Mouse (Mus musculus) heart, postnatal 0 days (tissue): ENCODE measurements around the gene Nme3. TPM values are rescaled to one million over a fixed set of nuclear protein-coding genes. Genes with fewer than 3 reads are reported as not detected.

Source experiments
- ATAC-seq: fragments of 200-750 bp; cut with Nextera tagmentation; 2 replicates; pipeline ENCODE4 v1.8.0; 2017; ENCODE audit warnings: low read depth, moderate number of reproducible peaks, moderate library complexity; ENCODE audit not compliant: insufficient read depth
- DNase-seq: peaks from one replicate; pipeline ENCODE4 v3.0.0-alpha.2; 2016; ENCODE audit warnings: low spot score
- H3K27ac ChIP-seq: fragments of 300-500 bp; sonication (generic); 2 replicates; pipeline ENCODE4 v1.5.1; 2014; ENCODE audit warnings: low read depth, mild to moderate bottlenecking
- H3K27me3 ChIP-seq: fragments of 300-500 bp; sonication (generic); 2 replicates; pipeline ENCODE4 v1.6.1; 2014; ENCODE audit warnings: low read length, mixed read lengths; ENCODE audit not compliant: control insufficient read depth, insufficient read depth
- H3K36me3 ChIP-seq: fragments of 300-500 bp; sonication (generic); replicated peaks from 2 replicates; pipeline ENCODE4 v1.6.1; 2014; ENCODE audit warnings: low read length, mixed read lengths; ENCODE audit not compliant: control insufficient read depth, insufficient read depth
- H3K4me1 ChIP-seq: fragments of 300-500 bp; sonication (generic); 2 replicates; pipeline ENCODE4 v1.6.1; 2014; ENCODE audit warnings: antibody characterized with exemption; ENCODE audit not compliant: control insufficient read depth, insufficient read depth
- H3K4me2 ChIP-seq: fragments of 300-500 bp; sonication (generic); 2 replicates; pipeline ENCODE4 v1.6.1; 2014; ENCODE audit warnings: low read depth, mild to moderate bottlenecking, low read length, moderate library complexity
- H3K4me3 ChIP-seq: fragments of 300-500 bp; sonication (generic); 2 replicates; pipeline ENCODE4 v1.5.1; 2014; ENCODE audit warnings: low read depth, low read length
- H3K9ac ChIP-seq: fragments of 300-500 bp; sonication (generic); replicated peaks from 2 replicates; pipeline ENCODE4 v1.6.1; 2014; ENCODE audit warnings: low read depth, low read length, mixed read lengths
- H3K9me3 ChIP-seq: fragments of 300-500 bp; sonication (generic); replicated peaks from 2 replicates; pipeline ENCODE4 v1.6.1; 2016; ENCODE audit warnings: low read length; ENCODE audit not compliant: control insufficient read depth
- CTCF ChIP-seq: IDR thresholded peaks from 2 replicates; pipeline ENCODE4 v1.5.1; 2016; ENCODE audit warnings: antibody characterized with exemption, control low read depth, low read depth
- EP300 ChIP-seq: IDR thresholded peaks from 2 replicates; pipeline ENCODE4 v1.6.1; 2016; ENCODE audit warnings: antibody characterized with exemption, low read depth
- WGBS: fragments of 180-500 bp; shearing (Covaris S2); extraction: QIAGEN DNeasy Blood & Tissue Kit; methylation state at CpG from one replicate; pipeline ENCODE4 v1.1.7; 2014; 5-methylcytosine and 5-hydroxymethylcytosine counted together
- polyA plus RNA-seq: library from polyadenylated mRNA; unstranded; fragments of >200 nt; fragmentation: Nextera tagmentation; extraction: Ambion mirVana; gene quantifications from 2 replicates; pipeline ENCODE4 v1.2.1, GENCODE M21; 2015
- total RNA-seq: library from RNA; depleted of rRNA; stranded (reverse); fragments of >200 nt; gene quantifications from 2 replicates; pipeline ENCODE4 v1.2.3, GENCODE M21; 2014; ENCODE audit warnings: low replicate concordance

The Nme3 gene
- total and polyA plus RNA-seq, 2 experiments from 2014 or later, result 40.8 to 58.4 TPM

- H3K4me2 ChIP-seq, result peak overlapping the region; percentile 97
- ATAC-seq (no peak), DNase-seq (peak; percentile 22)
- WGBS, result 58% methylated on average over 18 of the region's 18 CpGs
- no peaks in the 10 kb centered on the region for H3K27me3 ChIP-seq
- H3K27ac ChIP-seq, result peak overlapping the region; percentile 92
- peaks cover 17% of the 10 kb centered on the region for H3K4me1 ChIP-seq
- H3K9me3 ChIP-seq, result no peaks in the 10 kb centered on the region
- H3K4me3 ChIP-seq, result peak overlapping the region; percentile 88
- H3K9ac ChIP-seq, result peak overlapping the region; percentile 82
- no peak for TF ChIP-seq EP300
- no peak for TF ChIP-seq CTCF
- H3K36me3 ChIP-seq, result peaks cover 30% of the 10 kb centered on the region
Observed at GRCm38 (mm10) chr17:24887291-24888080, 8.8 kb upstream of the Nme3 start.

GRCm38 (mm10) chr17:24888862-24889261 lies 7.4 kb upstream of the Nme3 start:
- WGBS, result 82% methylated on average over 3 of the region's 3 CpGs
- Histone ChIP-seq H3K9ac (no peak overlapping the region), H3K36me3 (peaks cover 35% of the 10 kb centered on the region), H3K27ac (no peak overlapping the region), H3K27me3 (no peaks in the 10 kb centered on the region), H3K4me3 (no peak overlapping the region), H3K9me3 (no peaks in the 10 kb centered on the region), H3K4me2 (no peak overlapping the region), H3K4me1 (peaks cover 17% of the 10 kb centered on the region)
- no peak for ATAC-seq
- DNase-seq, result no peak
- TF ChIP-seq CTCF (no peak), EP300 (no peak)

DNA sequence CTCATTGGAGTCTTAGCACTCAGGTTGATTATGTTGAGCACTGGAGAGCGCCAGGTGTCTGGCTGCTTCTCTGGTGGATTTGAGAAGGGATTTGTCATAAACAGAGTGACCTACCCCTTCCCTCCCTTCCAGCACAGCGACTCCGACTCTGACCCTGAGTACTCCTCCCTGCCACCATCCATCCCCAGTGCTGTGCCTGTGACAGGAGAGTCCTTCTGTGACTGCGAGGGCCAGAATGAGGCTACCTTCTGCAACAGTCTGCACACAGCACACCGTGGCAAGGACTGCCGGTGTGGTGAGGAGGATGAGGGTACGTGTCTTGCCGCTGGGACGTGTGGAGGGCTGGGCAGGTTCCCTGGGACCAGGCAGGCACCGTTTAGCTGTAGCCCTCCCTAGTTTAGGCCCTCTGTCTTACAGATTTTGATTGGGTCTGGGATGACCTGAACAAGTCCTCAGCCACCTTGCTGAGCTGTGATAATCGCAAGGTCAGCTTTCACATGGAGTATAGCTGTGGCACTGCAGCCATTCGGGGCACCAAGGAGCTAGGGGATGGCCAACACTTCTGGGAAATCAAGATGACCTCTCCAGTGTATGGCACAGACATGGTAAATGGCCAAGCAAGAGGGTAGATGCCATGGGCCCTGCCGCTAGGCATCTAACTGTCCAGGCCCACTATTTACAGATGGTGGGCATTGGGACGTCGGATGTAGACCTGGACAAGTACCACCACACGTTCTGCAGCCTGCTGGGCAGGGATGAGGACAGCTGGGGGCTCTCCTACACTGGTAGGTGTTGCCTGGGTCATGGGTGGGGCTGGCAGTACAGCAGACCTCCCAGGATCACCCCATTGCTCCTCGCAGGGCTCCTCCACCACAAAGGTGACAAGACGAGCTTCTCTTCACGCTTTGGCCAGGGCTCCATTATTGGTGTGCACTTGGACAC lies 5.9 kb upstream of the Nme3 start:
- DNase-seq (no peak), ATAC-seq (no peak)
- H3K4me3 ChIP-seq, result no peak overlapping the region
- 86% methylated on average over 19 of the region's 19 CpGs for WGBS
- peaks cover 35% of the 10 kb centered on the region for H3K36me3 ChIP-seq
- H3K9me3 ChIP-seq, result no peaks in the 10 kb centered on the region
- peaks cover 21% of the 10 kb centered on the region for H3K4me1 ChIP-seq
- TF ChIP-seq CTCF (no peak), EP300 (no peak)
- no peak overlapping the region for H3K9ac ChIP-seq
- no peak overlapping the region for H3K27ac ChIP-seq
- no peaks in the 10 kb centered on the region for H3K27me3 ChIP-seq
- H3K4me2 ChIP-seq, result no peak overlapping the region

DNA sequence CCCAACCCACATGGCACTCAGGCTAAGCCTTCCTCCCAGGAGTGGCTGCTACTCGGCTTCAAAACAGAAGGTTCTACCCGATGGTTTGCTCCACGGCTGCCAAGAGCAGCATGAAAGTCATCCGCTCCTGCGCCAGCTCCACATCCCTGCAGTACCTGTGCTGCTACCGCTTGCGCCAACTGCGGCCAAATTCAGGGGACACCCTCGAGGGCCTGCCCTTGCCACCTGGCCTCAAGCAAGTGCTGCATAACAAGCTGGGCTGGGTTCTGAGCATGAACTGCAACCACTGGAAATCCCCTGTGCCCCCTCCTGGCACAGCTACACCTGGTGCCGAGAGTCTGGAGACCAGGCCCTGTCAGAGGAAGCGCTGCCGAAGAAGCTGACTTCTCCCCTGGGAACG lies 5.0 kb upstream of the Nme3 start:
- ATAC-seq, result no peak
- DNase-seq, result no peak
- Histone ChIP-seq H3K27ac (no peak overlapping the region), H3K4me2 (no peak overlapping the region), H3K27me3 (no peaks in the 10 kb centered on the region), H3K9ac (no peak overlapping the region), H3K9me3 (no peaks in the 10 kb centered on the region), H3K4me3 (no peak overlapping the region), H3K4me1 (peaks cover 24% of the 10 kb centered on the region), H3K36me3 (peaks cover 35% of the 10 kb centered on the region)
- TF ChIP-seq CTCF, result no peak
- TF ChIP-seq EP300, result no peak
- WGBS, result 78% methylated on average over 12 of the region's 13 CpGs

GRCm38 (mm10) chr17:24892785-24893184 lies 3.5 kb upstream of the Nme3 start:
- ATAC-seq, result no peak
- no peak for TF ChIP-seq EP300
- no peak for TF ChIP-seq CTCF
- 86% methylated on average over 12 of the region's 12 CpGs for WGBS
- peaks cover 35% of the 10 kb centered on the region for H3K36me3 ChIP-seq
- H3K27me3 ChIP-seq, result no peaks in the 10 kb centered on the region
- peaks cover 26% of the 10 kb centered on the region for H3K4me1 ChIP-seq
- no peak for DNase-seq
- H3K27ac ChIP-seq, result no peak overlapping the region
- no peaks in the 10 kb centered on the region for H3K9me3 ChIP-seq
- no peak overlapping the region for H3K4me3 ChIP-seq
- H3K4me2 ChIP-seq, result no peak overlapping the region
- no peak overlapping the region for H3K9ac ChIP-seq
